Mouse (Mus musculus) right cerebral cortex, postnatal 25 days (tissue): ENCODE measurements around the gene Mapk8ip3.

Source experiments
- DNase-seq: peaks from one replicate; pipeline ENCODE4 v3.0.0; 2022

Mapk8ip3 gene

GRCm38 (mm10) chr17:24884391-24884790, 52.4 kb downstream of the Mapk8ip3 start:
- DNase-seq, result no peak

DNA sequence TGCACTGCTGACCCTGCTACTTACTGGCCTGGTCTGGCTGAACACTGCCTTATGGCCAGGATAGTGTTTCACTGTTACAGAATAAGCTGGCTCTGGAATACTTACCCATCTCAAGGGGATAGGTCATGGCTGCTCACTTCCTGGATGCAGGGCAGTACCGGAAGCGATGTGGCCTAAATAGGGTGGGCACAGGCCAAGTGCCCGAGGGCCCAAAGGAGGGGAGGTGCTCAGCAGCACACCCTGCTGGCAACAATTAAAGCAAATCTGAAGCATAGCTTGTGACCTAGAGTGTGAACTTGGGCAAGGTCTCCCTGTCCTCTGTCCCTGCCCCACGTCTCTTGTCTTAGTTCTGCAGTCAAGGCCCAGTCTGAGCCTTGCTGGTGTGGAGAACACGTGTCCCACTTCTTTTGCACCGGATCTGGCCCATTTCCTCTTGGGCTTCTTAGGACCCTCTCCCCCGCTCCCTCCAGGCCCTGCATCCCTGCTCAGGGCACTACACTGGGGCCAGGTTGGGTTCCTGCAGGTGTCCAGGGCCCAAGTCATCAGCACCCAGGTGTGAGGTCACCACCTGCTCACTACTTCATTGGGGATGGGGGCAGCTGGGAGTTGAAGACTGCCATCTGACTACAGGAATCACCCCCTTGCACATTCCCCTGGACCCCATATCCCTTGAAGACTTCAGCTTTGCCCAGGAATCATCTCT, 54.9 kb downstream of the Mapk8ip3 start:
- DNase-seq, result no peak

DNA sequence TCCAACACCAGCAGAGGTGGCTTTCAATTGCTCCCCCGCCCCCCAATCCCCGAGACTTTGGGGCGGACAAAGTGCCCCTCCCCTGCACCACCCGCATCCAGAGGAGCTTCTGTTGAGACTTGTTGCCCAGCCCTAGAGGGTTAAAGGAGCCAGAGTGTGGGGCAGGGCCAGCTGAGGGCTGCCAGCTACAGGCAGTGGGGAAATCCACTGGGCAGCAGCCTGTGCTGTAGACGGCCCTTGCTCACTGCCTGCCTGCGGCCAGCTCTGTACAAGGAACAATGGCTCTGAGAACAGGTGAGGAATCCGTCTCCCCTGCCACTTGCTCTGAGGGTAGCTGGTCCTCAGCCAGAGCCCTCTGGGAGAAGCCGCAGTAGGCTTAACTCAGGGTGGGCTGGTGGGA, 58.2 kb downstream of the Mapk8ip3 start:
- DNase-seq, result no peak

DNA sequence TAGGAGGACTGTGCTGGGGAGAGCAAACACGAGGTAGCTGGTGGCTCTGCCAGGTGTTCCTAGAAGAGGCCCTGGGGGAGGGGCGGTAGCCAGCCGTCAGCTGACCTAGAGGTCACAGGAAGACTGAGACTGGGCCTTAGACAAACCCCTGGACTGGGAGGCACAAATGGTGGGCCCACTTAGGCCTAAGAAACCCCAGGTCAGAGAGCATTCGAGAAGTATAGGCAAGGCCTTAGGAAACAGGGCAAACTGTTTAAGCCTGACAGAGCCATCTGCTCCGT, 58.7 kb downstream of the Mapk8ip3 start:
- no peak for DNase-seq

DNA sequence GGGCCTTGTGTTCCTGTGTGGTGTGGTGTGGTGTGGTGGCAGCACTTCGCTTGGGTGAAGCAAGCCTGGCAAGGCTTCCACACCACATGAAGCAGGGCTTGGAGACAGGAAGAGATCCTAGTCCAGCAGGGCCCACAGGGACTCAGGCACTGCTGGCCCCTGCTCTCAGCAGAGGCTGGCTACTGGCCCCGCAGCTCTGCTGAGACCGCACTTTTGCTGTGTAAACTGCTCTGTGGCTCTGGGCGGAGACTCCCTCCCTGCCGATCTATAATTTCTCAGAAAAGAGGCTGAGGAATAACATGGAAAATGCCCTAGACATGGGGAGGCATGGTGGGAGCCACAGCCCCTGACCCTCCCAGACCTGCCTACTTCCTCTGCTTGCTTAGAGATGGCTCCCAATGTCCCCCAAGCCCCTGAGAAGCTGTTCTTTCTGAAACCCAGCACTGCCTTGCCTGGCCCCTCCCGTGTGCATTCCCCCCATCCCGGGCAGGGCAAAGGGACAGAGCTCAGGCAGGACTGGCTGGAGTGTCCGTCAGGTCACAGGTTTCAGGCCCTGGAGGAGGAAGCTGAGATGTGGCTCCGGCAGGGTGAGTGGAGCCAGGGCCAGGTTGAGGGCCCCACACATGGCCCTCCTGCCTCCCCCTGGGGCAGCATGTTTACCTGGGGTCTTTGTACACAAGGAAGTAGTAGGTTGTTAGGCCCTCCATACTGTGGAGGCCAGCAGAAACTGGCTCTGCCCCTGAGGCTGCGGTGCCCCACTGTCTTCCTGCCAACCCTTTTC, 59.3 kb downstream of the Mapk8ip3 start:
- DNase-seq, result no peak

- no peak for DNase-seq
These were observed 61.8 kb downstream of the Mapk8ip3 start for GRCm38 (mm10) chr17:24874989-24875388.

DNA sequence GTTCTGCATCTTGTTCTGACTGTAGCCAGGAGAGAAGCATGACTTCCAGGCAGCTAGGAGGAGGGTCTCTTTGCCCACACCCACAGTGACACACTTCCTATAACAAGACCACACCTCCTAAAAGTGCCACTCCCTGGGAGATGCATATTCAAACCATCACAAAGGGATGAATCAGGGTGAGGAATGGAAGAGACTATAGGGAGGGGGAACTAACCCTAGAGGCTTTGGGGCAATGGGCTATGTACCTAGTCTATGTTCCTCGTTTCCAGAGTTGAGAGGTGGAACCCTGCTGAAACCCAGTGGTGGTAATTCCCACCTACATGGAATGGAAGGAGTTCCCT, 62.4 kb downstream of the Mapk8ip3 start:
- DNase-seq, result no peak

GRCm38 (mm10) chr17:24873695-24874404, 62.9 kb downstream of the Mapk8ip3 start:
- no peak for DNase-seq

DNA sequence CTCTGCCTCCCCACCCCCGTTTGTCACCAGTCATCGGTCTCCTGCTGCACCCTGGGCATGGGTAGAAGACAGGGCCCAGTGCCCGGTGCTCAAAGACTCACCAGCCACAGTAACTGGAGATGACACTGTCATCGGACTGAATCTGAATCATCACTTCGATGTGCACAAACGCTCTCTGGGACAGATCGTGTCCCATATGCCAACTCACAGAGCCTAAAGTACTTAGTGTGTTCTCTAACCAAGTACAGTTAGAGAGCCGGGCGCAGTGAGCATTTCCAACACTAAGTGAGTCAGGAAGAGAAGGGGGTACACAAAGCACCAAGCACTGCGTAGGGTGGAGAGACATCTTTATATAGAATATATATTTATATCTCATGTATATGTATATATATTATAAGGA, 68.9 kb downstream of the Mapk8ip3 start:
- DNase-seq, result peak; percentile 24

- no peak for DNase-seq
These were observed 71.0 kb downstream of the Mapk8ip3 start, which contains the start of gene Igfals for GRCm38 (mm10) chr17:24865776-24866175. Gene Igfals, plus strand, starts transcription at chr17:24865997.

DNA sequence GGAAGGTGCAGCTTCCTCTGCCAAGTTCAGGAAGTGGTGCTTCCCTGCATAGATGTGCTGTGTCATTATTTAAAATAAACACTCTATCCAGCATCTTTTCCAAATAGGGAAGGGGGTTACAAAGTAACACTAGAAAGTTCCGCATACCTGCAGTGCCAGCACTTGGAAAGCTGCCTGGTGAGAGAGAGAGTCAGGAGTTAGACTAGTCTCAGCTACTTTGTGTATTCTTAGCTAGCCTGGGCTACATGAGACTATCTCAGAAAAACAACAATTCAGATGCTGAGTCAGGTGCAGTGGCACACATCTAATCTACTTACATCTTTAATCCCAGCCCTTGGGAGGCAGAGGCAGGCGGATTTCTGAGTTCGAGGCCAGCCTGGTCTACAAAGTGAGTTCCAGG, 75.0 kb downstream of the Mapk8ip3 start:
- DNase-seq, result no peak

DNA sequence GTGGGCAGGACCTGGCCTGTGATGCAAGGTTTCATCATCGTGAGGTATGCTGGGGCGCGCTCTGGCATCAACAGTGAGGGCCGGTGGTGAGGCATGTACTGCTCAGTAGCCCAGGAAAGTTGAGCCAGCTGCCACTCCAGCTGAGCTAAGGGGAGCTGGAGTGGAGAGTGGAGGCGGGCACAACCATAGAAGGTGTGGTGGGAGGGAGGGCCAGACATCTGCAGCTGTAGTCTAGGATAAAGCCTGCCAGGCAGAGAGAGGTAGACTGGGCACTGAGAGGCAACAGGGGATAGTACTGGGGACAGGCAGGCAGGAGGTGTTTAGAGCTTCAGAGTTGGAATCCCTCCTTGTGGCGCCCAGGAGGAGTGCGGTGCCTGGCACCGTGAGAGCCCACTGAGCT, 76.7 kb downstream of the Mapk8ip3 start:
- DNase-seq, result no peak

GRCm38 (mm10) chr17:24858967-24859366, 77.8 kb downstream of the Mapk8ip3 start:
- DNase-seq, result no peak

GRCm38 (mm10) chr17:24857831-24858470, 78.8 kb downstream of the Mapk8ip3 start:
- DNase-seq, result no peak

DNA sequence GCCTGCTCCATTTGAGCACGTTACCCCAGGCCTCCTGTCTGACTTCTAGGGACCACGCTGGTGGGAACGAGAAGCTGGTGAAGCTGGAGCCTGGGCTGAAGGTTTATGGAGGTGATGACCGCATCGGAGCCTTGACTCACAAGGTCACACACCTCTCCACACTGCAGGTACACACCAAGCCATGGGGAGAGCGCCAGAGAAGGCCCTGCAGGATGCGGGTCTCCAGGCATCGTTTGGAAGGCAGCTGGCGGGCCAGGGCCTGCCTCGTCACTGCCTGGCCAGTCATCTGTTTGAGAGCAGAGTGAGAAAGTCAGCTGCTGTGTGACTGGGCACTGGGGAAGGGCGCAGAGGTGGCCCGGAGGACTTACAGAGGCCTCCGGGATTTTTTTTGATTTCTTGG, 80.2 kb downstream of the Mapk8ip3 start:
- DNase-seq, result no peak

DNA sequence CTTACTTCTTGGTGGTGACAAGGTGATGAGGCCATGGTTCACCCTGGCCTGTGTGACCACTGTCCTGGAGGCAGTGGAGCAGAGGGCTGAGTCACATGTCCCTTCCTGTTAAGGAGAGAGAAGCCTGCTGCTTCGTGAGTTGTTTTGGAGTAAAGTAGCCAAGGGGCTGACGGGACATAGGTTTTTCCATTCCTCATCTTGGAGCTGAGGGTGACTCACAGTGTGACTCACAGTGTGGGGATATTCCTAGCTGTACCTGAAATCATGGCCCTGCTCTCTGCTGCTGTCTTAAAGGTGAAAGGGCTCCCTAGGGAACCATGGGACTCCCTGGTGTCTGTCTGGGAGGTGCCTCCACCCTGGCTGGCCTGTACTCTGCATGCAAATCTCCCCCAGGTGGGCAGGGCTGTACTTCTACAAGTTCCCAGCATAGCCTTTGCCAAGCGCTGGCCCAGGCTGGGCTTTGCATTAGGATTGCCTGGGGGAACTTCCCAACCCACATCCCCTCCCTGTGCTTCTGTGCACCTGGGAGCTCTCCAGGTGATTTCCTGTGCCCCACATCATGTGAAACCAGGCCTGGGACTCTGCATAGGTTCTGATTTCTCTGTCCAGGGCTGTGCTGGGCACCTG, 80.8 kb downstream of the Mapk8ip3 start:
- DNase-seq, result no peak

- no peak for DNase-seq
These were observed 85.2 kb downstream of the Mapk8ip3 start for GRCm38 (mm10) chr17:24851381-24852125.

GRCm38 (mm10) chr17:24850773-24851127, 86.0 kb downstream of the Mapk8ip3 start:
- DNase-seq, result no peak

DNA sequence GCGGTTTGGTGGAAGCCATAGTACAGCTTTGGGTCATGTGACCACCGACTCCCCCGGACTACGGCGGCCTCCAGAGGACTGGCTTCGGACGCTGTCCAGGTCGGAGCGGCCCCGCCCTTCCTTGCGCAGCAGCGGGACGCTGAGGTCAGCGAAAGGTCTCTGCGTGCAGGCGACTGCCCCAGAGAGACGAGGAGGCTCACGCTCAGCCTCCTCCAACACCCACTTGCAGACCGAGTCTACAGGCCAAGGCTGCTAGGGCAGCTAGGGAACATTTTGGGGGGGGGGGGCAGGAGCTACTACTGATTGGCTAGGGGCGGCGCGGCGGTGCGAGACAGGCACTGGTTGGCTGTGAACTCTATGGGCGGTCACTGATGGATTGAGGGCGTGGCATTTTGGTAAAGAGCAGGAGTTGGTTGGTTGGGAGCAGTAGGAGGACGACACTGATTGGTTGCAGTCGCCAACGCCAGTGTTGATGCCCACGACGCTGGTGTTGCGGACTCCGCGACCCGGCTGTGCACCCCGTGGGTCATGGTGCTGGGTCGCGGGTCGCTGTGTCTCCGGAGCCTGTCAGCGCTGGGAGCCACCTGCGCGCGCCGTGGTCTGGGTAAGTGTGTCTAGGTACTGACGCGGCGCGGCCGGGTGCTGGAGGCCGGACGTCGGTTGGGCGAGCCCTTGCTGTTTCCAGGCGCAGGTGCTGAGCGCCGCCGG, 86.6 kb downstream of the Mapk8ip3 start, which contains the start of gene Fahd1:
Gene Fahd1 (minus strand): TSS at position 300 of the 708 bp plus-strand sequence.
- DNase-seq, result peak; percentile 96

GRCm38 (mm10) chr17:24849733-24850064, 87.1 kb downstream of the Mapk8ip3 start:
- DNase-seq, result no peak

- DNase-seq, result no peak
These were observed 88.2 kb downstream of the Mapk8ip3 start for GRCm38 (mm10) chr17:24848600-24849031.

DNA sequence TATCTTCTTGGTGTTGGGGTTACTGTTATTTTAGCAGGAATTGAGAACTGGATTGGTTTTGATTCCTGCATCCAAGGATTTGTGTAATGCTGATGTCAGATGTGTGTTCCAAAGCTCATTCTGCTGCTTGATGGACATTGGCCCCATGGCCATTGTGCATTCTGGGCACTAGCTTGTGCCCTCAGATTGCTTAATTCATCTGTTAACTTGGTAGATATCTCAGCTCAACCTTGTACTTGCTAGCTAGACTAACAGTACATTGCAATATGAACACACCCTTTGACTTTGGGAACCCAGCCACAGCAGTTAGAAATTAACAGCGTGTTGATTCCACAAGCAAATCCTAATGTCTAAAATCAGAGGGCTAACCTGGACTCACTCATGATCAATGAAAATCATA, 89.4 kb downstream of the Mapk8ip3 start:
- DNase-seq, result no peak
